Mouse (Mus musculus): ENCODE data around the gene Tbc1d10a.

DNA sequence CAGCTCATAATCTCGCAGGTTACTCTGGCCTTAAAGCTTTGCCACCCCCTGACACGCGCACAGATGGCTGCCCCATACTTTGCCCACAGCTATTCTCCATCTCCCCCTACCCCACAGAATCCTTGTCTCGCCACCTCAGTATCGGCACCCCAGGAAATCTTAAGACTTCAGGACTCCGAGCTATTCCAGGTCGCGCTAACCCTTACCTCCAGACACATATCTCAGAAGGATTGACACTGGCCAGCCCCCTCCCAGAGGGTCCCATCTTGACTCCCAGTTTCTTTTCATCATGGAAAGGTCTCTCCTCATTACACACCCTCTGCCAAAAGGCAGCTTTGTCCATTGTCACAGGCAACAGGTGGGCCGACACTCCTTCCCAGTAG is 720 bp downstream of the Tbc1d10a start:
- TF ChIP-seq POLR2A (IDR thresholded peaks at IDR 0.05; ENCODE audit: control insufficient read depth, extremely low read depth, insufficient read depth, low read length, poor library complexity) (no peak), CTCF (IDR thresholded peaks at IDR 0.05; ENCODE audit: borderline replicate concordance, control insufficient read depth, extremely low read depth, insufficient read depth, low read length, poor library complexity) (no peak)

All from thymus, adult 2 months (tissue).